Comparison of ENCODE assay signal across 19 mouse cellular contexts in the genomic region with DNA sequence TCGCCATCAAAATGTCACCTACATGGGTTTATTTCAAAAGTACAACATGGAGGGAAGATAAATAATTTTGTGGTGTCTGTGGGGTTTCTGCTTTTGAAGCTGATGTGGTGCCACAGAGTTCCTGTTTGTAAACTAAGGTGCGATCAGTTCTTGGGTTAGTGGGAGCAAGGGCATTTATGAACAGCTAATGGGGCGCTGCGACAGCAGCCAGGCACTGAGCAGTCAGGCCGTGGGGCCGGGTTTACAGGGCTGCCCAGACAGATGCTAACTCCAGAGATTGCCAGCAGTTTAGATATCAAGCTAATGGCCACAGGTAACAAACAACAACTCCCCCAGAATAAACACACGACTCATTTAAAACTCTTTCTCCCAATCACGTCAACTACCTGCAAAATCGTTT.
"Had no signal": no experiment of that assay in that cellular context is flagged by ENCODE, and none has a peak within 500 bp of the region (broad histone marks: within the 10 kb centered on the region; RNA-seq: fewer than 3 reads in every experiment).

No protein-coding gene starts in this region.

- H3K27me3 ChIP-seq: intestine, embryonic 15.5 days; liver, embryonic 13.5 days; midbrain, embryonic 13.5 days; neural tube, embryonic 13.5 days had no signal

- DNase-seq: kidney, adult 11 months; kidney, adult 8-10 months; kidney, postnatal 36 days; liver, embryonic 13.5 days; lung, adult 2 months; lung, postnatal 14 days; lung, postnatal 4 days; retina, postnatal 1 day; right cerebral cortex, postnatal 25 days; spleen, adult 18-20 months; thymus, postnatal 25 days had no signal

- ATAC-seq: intestine, embryonic 15.5 days; midbrain, embryonic 13.5 days; midbrain, embryonic 16.5 days had no signal

- H3K4me1 ChIP-seq: intestine, embryonic 15.5 days; midbrain, embryonic 10.5 days; midbrain, embryonic 13.5 days; neural tube, embryonic 13.5 days; stomach, embryonic 15.5 days had no signal

- H3K4me2 ChIP-seq: intestine, embryonic 15.5 days; liver, embryonic 13.5 days; midbrain, embryonic 13.5 days; neural tube, embryonic 13.5 days; stomach, embryonic 15.5 days had no signal

- H3K9ac ChIP-seq: intestine, embryonic 15.5 days; liver, embryonic 13.5 days; midbrain, embryonic 13.5 days; neural tube, embryonic 13.5 days; stomach, embryonic 15.5 days had no signal

- H3K27ac ChIP-seq: intestine, embryonic 15.5 days; kidney, postnatal 0 days; liver, embryonic 13.5 days; midbrain, embryonic 10.5 days; midbrain, embryonic 13.5 days; neural tube, embryonic 13.5 days; stomach, embryonic 15.5 days had no signal

- H3K4me3 ChIP-seq: intestine, embryonic 15.5 days; liver, embryonic 13.5 days; midbrain, embryonic 10.5 days; midbrain, embryonic 13.5 days; myocyte; neural tube, embryonic 13.5 days; stomach, embryonic 15.5 days had no signal

- H3K36me3 ChIP-seq: intestine, embryonic 15.5 days; liver, embryonic 13.5 days; midbrain, embryonic 10.5 days; midbrain, embryonic 13.5 days; neural tube, embryonic 13.5 days; stomach, embryonic 15.5 days had no signal

- H3K9me3 ChIP-seq: intestine, embryonic 15.5 days; liver, embryonic 13.5 days; midbrain, embryonic 10.5 days; midbrain, embryonic 13.5 days; neural tube, embryonic 13.5 days; stomach, embryonic 15.5 days had no signal
